Mouse (Mus musculus): ENCODE results near the gene BC049715. TPM values are rescaled to one million over a fixed set of nuclear protein-coding genes. Genes with fewer than 3 reads are reported as not detected.
"Not testable (repeated sequence)": the region's sequence is repeated elsewhere in the genome, so short reads cannot be mapped to it uniquely, and the experiment has no call there.

The BC049715 gene
- total RNA-seq, 2 experiments from 2014 or later = 0.45 to 1.0 TPM

DNA sequence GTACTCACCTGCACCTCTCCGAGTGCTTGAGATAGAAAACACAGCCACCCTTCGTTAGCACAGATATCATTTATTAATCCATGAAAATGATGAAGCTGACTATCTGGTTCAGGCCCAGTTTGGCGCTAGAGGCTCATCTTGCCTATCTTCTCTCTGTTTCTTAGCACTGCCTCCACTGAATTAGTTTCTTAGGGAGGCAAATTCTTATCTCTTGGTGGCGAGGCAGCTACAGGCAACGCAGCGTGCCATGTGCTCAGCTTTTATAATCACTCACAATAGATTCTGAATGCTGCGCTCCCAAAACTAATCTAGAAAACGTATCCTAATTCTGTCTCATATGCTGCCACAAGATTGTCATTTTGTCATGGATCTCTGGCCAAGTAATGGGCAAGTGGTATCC lies 21.0 kb downstream of the BC049715 start:
- no peak for DNase-seq (ENCODE audit: low spot score in 2 of 2)

DNA sequence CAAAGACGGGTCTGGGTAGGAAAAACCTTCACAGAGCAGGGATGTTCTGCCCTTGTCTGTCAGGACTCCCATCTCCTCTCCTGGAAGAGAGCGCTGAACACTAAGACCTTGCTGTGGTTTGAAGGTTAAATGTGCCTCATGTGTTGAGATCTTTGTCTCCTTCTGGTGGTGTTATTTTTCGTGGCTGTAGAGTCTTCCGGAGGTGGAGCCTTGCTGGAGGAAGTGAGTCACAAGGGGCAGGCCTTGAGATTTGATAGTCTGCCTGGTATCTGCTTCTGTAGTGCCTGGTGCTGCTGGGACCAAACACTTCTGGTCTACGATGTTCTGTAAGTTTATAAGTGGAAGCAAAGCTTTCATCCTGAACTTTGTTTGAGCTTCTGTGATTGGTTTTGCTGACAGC lies 21.5 kb downstream of the BC049715 start:
- no peak for DNase-seq (ENCODE audit: low spot score in 2 of 2)

DNA sequence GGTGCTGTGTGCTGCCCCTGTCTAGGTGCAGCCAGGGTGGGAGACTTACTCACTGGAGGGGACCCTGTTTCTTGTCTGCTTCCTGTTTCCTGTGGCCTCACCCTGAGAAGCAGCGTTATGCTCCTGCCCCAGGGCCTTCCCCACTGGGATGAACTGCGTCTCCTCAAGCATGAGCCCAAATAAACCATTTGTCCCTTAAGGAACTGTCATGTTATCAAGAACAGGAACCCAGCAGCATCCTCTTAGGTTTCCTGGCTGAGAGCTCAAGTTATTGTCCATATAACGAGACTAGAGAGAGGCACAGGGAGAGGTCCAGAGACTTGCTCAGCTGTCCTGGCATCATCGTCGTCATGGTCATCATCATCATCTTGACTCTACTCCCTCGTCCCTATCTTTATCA lies 22.8 kb downstream of the BC049715 start:
- DNase-seq (ENCODE audit: low spot score in 2 of 2) = no peak

DNA sequence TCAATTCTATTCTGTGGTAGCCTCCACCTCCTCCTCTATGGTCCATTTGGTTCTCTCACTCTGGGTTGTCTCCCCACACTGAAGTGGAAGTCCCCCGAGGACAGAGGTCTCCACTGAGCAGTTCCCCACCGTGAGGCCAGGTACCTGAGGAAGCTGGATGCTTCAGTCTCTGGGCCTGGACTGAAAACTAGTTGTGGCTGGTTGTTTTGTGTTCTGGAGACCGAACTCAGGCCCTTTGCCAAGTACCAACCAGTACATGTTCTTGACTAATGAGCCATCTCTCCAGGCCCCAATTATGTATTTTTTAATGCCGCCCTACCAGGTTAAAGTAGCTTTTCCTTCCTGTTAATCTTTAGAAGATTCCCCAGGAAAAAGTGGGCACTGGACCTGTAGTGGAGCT lies 24.9 kb downstream of the BC049715 start:
- DNase-seq (ENCODE audit: low spot score in 2 of 2) = no peak

DNA sequence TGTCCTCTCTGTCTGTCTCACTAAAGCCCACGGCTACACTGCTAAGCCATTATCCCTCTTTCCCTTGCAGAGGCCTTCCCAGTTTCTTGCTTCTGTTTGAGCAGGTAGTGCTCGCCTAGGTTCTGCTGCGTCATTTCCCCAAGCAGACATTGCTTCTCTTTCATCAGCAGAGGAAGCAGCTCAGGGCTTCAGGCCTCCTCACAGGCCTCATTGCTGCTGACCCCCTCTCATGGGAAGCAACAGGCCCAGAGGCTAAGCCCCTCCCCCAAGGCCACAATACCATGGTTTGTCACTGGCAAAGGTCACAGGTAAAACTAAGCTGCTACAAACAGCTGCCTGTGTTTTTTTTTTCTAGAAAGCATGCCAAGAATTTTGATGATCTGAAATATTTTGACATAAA lies 25.3 kb downstream of the BC049715 start:
- no peak for DNase-seq (ENCODE audit: low spot score in 2 of 2)

DNA sequence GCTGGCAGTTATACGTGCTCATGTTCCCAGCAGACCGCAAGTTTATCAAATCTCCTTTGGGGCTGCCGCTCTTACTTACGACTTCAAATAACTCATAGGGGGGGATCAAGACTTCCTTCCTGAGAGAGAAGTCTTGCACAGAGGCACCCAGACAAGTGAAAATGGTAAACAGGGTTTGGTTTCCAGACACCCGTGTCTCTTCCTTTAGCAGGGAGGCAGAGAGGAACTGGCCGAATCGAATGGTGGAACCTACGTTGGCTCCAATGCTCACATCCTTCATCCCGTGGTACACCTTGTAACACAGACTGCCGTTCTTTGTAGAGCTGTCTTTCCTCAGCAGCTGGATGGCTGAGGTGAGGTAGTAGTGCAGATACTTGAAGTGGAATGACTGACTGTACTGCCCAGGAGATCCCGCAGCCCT lies 26.9 kb downstream of the BC049715 start:
- DNase-seq (ENCODE audit: low spot score in 2 of 2) = no peak

DNA sequence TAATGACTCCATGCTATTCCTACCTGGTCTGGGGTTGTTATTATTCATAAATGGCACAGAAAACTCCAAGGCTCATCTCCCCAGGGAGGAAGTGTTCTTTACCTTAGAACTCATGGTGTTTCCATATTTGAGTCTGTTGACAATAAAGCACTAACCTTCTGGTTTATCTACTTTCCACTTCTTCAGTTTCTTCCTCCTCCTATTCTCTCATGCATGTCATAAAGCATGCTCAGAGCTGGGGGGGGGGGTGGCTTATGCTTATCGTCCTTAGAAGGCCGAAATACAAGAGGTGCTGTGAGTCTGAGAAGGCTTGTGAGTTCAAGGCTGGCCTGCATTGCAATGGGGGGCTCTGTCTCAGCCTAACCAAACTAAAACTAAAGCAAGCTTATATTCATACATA lies 27.8 kb downstream of the BC049715 start:
- no peak for DNase-seq (ENCODE audit: low spot score in 2 of 2)

DNA sequence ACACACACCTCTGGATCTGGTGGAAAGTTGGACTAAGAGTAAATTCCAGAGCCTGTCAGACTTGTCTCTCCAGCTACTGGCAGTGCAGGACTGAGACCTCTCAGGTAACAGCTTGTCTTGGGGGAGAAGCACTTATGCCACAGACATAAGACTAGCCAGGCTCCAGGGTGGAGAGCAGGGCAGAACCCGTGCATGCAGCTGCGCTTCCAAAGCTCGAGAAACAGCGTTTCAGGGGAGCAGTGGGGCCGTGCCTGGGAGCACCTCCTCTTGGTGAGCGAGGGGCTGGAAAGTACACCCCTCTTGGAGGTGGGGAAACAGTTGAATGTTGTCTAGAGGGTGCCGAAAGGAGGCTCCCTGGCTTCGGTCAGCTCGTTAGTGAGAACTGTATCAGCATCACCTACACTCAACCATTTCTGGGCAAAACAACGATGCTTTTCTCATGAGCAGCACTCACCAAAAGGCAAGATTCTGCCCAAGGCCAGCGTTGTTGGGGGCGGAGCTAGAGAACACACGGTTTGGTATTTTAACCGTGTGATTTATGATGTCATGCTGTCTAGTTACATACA lies 28.7 kb downstream of the BC049715 start:
- no peak for DNase-seq (ENCODE audit: low spot score in 2 of 2)

DNA sequence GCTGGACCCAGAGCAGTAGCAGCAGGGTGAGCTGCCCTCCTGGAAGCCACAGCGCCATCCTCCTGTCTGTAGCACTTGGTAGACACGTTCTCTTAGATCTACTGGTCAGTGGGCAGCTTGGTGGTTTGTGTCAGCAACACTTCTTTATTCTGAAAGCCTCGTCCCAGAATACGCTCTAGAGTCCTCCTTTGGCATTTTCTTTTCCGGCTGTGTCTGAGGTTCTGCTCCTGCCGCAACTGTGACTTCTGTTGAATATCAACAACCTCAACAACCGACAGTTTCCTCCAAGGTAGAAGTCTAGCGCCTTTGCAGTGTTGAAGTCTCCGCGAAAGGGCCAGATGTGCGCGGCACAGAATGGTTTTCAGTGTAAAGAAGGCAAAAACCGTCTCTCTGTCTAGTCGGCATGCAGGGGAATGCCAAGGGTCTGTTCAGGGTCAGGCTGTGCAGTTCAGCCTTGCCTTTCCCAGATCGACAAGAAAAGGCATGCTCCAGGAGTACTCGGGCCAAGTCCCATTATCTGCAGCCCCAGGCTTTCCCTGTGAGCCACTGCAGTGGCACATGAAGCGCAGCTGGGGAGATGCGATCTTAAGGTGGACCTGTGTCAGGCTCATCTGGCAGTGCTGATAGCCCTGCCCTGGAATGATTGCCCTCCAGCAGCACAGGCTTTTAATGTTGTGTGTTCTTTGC lies 29.9 kb downstream of the BC049715 start, which contains the start of gene Art4:
Gene Art4 (minus strand): TSS at position 548 of the 687 bp plus-strand sequence.
- DNase-seq (ENCODE audit: low spot score in 2 of 2) = no peak

DNA sequence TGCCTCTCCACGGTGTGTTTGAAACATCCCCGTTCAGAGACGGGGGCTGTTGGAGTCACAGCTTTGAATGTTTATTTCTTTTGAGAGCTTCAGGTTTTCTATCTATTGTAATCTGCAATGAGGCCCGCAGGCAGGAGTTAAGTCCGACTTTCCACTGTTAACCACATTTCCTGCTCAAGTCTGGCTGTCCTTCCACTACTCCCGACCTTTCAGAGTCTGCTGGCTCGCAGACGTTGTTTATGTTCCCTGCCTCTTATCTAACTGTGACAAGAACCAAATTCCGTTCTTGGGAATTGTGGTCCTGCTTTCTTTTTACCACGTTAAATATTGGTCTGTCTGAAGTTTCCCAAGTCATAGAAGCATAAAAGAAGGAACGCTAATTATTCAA lies 30.4 kb downstream of the BC049715 start:
- DNase-seq (ENCODE audit: low spot score in 2 of 2) = peak in 1 of 2 experiments; percentile 12

DNA sequence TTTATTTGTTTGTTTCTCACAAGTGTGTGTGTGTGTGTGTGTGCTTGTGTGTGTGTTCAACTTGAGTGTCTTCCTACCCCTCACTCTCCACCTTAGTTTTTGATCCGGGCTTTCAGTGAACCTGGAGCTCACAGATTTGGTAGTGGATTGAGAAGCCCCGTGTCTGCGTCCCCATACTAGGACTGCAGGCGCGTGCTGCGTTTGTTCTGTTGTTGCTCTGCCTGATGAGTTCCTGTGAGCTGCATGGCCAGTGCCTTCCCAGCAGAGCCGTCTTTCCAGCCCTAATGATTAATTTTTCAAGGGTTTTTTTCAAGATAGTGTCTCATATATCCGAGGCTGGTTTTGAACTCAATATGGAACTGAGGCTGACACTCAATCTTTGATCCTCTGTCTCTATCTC lies 31.0 kb downstream of the BC049715 start:
- DNase-seq (ENCODE audit: low spot score in 2 of 2) = no peak

DNA sequence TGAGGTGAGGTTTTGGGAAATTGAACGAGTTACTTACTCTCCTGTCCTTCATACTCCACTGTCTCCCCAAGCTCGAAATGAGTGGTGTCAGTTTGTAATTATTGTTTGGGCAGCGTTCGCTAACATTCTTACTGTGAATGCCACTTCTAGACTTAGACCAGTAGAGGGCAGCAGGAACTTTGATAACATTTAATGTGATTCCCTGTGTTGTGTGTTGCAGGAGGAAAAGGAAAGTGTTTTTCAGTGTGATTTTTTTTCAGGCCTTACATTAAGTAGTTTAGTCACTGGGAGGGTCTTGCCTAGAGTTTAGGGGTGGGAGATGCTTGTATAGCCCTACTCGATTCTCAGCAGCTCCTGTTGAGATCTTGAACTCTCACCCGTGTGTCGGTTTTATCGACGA lies 33.6 kb downstream of the BC049715 start:
- DNase-seq (ENCODE audit: low spot score in 2 of 2) = no peak

DNA sequence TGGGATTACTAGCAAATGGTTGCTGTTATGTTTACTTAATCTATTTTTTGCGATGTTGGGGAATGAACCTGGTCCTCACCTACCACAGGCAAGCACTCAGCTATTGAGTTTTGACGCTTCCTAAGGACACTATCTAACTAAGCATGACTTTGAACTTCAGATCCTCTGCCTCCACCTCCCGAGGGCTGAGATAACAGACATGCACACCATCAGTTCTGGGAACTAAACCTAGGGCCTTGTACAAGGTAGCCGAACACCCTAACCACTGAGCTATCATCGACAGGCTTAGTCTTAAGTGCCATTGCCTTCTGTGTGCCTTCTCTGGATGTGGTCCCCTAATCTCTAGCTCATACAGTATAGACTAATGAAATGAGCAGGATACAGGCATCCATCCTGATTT lies 37.9 kb downstream of the BC049715 start:
- no peak for DNase-seq (ENCODE audit: low spot score in 2 of 2)

DNA sequence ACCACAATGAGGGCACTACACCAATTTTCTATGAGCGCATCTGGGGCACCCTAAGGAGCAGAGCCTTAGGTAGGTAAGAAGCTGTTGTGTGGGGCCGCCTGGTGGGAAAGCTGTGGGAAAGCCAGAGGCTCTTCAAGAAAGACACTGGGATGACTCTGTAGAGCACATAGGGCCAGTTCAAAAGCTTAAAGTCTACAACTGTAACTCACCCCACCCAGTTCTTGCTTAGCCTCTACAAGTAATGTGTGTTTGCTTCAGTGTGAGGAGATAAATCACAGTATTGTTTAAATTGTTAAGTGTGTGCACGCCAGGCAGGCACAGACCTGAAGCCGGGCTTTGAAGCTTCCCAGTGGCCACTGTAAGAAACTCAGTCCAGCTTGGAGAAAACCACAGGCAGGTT lies 38.7 kb downstream of the BC049715 start:
- no peak for DNase-seq (ENCODE audit: low spot score in 2 of 2)

DNA sequence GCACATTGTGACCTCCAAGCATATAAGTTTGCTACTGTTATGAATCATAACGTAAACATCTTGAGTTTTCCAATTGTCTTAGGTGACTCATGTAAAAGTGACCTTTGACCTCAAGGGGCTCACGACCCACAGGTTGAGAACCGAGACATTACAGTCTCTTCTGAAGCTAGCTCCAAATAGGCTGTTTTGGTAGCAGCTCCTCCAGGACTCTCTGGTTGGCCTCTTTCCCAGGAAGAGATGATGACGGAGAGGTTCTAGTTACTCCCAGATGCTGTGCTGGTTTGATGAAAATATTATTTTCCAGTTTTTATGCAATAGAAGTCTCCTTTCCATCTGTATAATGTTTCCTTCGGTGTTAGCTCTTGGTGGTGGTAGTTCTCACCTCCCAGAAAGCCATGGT lies 41.5 kb downstream of the BC049715 start:
- no peak for DNase-seq (ENCODE audit: low spot score in 2 of 2)

DNA sequence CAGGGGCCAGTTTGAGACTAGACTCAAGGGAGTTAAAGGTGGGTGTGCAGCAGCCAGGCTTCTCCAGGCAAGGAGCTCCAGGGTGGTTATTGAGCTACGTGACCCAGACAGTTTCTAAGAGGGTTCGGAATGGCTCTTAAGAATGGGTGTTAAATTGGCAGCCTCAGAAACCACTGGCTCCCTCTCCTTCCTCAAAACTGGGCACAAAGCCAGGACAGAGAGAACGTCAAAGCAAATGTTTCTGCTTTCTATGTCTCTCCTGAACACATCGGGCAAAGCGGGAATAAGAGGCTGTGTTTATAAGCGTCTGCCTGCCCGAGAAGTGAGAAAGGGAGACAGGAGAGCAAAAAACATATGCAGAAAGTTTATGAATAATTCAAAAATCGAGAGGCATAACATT lies 47.2 kb downstream of the BC049715 start:
- DNase-seq (ENCODE audit: low spot score in 2 of 2) = no peak

DNA sequence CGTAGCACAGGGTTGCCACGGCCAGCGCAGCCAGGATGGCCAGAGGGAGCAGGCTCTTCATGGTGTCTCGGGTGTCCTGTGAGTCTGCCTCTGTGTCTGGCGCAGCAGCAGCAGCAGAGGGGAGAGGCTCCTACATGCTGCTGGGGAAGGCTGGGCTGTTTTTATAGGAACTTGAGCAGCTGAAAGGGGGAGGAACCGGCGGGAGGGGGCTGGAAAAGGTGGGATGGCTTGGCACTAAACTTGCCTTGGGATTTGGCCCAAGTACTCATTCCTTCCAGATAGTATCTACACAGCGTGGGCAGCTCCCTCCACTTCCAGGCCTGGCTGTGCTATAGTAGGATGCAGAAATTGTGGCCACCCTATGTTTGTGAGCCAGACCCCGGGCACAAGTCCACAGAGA lies 48.2 kb downstream of the BC049715 start, which contains the start of gene Mgp:
Gene Mgp (minus strand): TSS at position 154 of the 400 bp plus-strand sequence.
- no peak for DNase-seq (ENCODE audit: low spot score in 2 of 2)

DNA sequence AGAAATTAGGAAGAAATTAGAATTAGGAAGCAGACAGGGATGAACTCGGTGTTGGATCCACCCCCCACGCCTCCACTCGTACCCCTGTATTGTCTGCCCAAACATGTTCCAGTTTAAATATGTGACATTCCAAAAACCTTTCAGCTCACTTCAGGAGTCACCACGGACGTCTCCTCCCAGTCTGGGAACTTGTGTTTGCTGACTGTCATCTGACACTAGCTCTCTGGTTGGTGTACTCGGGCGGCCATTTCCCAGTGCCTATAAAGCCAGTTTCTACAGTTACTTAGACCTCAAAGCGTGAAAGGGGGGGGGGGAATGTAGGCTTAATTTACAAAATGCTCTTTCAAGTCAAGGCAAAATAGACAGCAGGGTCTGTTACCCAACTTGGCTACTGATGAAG lies 54.3 kb downstream of the BC049715 start:
- DNase-seq (ENCODE audit: low spot score in 2 of 2) = no peak

DNA sequence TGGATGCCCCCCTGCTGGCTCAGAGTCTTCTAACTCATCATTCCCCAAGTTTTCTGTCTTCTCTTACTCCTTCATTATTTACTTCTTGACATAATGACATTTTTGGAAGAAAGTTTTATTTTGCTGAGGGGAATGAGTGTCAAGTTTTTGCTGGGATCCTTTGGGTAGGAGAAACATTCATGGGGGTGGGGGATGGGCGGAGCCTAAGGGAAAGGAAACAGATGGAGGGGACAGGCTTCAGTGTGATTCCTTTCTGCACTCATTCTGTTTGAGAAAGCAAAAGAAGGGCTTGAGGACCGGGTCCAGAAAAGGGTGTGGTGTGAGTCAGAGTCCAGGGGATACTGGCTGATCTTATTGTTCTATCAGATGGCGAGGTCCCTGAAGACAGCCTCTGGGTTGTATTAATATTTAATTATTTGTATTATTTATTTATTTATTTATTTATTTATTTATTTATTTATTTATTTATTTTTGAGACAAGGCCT lies 56.0 kb downstream of the BC049715 start:
- DNase-seq (ENCODE audit: low spot score in 2 of 2) = no peak

DNA sequence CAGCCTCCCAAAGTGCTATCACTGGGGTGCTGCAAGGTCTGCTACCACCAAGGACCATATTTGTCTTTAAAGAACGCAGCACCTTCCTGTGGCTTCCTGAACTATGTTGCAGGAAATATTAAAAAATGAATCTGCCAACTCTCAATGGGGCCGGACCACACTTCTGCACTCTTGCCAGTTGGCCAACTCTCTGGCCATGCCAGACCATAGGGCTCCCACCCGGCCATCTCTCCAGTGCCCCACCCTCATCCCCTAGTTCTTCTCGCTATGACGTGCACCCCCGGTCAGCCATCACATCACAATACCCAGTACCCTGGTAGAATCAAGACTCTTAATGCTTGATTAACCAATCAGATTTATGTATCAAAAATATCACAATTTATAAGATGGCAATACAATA lies 56.5 kb downstream of the BC049715 start:
- DNase-seq (ENCODE audit: low spot score in 2 of 2) = no peak

DNA sequence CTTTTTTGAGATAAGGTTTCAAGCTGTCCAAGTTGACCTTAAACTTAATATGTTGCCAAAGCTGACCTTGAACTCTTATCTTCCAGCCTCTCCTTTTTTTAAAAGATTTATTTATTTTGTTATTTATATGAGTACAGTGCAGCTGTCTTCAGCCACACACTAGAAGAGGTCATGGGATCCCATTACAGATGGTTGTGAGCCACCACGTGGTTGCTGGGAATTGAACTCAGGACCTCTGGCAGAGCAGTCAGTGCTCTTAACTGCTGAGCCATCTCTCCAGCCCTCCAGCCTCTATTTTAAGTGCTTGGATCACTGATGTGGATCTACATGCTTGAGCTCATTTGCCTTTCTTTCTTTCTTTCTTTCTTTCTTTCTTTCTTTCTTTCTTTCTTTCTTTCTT lies 57.3 kb downstream of the BC049715 start:
- DNase-seq (ENCODE audit: low spot score in 2 of 2) = not testable (repeated sequence)

DNA sequence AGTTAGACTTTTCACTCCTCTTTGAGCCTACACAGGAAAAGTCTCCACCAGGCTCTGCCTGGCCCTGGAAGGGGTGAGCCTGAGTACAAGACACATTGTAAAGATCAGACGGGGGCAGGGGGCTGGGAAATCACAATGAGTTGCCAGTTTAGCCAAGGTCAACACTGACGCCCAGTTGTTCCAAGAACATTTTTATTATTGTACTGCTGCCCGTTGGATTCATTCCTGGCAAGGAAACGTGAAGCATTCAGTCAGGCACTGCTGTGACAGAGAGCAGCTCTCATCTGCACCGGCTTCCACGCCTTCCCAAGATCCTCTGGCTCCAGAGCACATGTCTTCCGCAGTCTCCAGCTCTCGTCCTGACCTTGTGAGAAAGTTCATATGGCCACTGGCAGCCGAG lies 60.4 kb downstream of the BC049715 start:
- DNase-seq (ENCODE audit: low spot score in 2 of 2) = peak in 1 of 2 experiments; percentile 19

DNA sequence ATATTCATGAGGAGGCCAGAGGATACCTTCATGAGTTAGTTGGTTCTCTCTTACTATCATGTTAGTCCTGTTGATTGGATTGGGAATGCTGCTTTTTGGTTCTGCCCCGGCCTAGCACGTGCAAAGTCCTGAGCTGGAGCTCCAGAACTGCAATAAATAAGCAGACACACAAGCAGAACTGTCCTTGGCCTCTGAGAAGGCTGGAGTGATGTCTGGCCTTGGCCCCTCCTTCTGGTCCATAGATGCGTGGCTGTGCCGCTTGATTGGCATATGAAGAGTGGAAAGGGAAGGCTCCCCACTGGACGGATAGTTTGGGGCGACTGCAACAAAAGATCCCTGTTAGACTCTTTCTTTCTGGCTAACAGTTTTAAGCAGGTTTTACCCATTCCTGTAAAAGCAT lies 61.6 kb downstream of the BC049715 start:
- DNase-seq (ENCODE audit: low spot score in 2 of 2) = no peak

Measured in adrenal gland, adult 18-20 months (tissue).